Mouse (Mus musculus): ENCODE data around the gene Rnf113a2.
A peak's percentile ranks its signal among the peaks of the same experiment; 100 is the strongest.

Gene Rnf113a2

DNA sequence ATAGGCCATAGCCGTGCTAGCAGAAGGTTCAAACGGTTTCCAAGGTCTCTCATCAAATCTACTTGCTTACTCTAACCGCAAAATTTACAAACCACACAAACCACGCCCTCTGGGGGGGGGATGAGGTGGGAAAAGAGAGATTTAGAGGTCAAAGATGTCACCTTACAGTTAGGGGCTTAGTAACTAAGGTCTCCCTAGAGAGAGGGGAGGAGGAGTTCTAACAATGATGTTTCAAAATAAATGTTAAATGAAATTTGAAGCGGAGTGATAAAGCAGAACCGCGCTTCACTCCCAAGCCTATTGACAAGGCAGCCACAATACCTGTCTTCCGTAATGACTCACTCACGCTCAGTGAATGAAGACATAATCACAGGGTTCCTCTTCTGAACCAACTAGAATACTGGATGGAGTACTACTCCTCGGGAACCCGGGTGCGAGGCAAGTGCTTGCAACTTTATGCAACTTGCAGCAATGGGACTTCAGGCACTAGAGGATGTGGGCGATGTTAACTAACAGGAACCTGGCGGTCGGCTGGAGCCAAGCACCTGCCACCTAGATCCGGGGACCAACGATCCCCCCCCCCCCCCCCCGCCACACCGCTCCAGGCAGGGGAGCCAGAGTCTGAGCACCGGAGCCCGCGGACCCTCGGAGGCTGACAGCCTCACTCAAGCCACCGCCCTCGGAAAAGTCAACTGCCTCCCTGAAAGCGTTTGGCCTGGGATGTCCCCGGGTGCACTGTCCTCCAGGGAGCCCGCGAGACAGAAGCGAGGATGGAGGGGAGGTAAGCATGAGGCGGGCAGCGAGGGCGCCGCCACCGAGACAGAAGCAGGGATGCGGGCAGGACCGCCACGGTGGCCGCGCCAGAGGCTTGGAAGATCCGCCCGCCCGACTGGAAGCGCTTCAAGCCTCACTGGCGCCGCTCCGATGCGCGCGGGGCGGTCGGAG lies 8.8 kb upstream of the Rnf113a2 start:
- peak; percentile 5 for DNase-seq (ENCODE audit: extremely low spot score)

DNA sequence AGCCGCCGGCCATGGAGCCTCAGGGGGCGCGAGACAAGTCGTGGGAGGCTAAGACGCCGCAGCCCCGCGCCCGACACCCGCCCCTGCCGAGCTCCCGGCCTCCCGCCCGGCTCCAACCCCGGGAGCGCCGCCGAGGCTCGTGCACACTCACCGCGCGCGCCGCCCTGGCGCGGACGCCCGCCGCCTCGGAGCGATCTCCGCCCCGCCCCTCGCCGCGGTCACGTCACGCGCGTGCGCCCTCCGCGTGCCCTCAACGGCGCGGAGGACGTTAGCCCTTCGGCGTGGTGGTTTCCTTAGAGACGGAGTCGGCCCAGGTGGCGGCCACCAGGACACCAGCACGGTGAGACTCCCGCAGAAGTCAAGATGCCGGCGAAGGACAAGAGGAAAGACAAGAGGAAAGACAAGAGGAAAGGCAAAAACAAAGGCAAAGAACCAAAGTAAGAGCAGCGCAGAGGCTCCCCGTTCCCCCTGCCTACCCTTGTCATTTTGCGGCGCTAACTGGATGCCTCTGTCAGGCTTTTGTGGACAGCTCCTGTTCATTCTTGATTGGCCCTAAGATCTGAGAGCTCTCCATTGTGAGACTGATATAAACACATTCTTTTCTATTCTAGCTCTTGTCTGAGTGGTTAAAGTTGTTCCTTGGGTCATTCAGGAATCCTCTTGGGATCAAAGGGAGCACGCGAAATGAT lies 8.0 kb upstream of the Rnf113a2 start, which contains the start of the genes Entpd5 and Bbof1:
Gene Entpd5, minus strand, starts transcription at position 211 of the 689 bp plus-strand sequence.
Gene Bbof1, plus strand, starts transcription at position 253 of the 689 bp plus-strand sequence.
- DNase-seq (ENCODE audit: extremely low spot score) = peak; percentile 86

DNA sequence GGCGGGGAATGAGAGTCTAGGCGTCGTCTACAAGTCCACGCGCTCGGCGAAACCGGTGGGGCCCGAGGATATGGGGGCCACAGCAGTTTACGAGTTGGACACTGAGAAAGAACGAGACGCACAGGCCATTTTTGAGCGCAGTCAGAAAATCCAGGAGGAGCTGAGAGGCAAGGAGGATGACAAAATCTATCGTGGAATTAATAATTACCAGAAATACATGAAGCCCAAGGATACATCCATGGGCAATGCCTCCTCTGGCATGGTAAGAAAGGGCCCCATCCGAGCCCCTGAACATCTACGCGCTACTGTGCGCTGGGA lies 568 bp downstream of the Rnf113a2 start:
- no peak for DNase-seq (ENCODE audit: extremely low spot score)

- no peak for DNase-seq (ENCODE audit: extremely low spot score)
These were observed 7.0 kb downstream of the Rnf113a2 start for GRCm38 (mm10) chr12:84423990-84424389.

DNA sequence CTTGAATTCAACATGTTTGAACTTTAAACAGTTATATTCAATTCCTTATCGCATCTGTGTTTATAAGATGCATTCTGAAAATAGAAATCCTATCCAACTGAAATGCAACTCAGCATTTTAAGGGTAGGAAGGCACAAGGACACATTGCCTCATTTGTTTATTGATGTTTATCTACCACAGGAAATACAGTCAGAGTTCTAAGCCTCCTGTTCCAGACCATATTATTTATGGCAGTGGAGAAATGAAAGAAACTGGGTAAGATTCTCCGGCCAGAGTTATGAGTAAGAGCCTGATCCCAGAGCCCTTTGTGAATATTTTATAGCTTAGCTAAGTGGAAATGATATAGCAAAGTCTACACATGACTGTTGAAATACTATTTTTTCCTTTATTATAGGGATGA lies 12.8 kb downstream of the Rnf113a2 start:
- no peak for DNase-seq (ENCODE audit: extremely low spot score)

DNA sequence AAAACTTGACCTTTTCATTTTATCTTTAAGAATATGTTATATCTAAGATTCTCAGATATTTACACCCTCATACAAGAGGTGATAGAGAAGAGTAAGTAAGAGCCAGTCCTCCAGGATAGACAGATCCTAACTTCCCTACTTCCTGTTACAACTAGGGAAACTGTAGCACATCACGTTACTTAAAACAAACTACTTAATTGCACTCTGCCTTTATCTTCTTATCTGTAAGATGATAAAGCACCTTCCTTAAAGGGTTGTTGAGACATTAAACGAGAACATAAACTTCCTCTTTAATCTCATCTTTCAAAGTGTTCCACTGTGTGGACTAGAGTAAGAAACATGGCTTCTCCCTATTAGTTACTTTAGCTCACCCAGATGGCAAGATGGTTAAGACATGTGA lies 21.7 kb downstream of the Rnf113a2 start:
- no peak for DNase-seq (ENCODE audit: extremely low spot score)

DNA sequence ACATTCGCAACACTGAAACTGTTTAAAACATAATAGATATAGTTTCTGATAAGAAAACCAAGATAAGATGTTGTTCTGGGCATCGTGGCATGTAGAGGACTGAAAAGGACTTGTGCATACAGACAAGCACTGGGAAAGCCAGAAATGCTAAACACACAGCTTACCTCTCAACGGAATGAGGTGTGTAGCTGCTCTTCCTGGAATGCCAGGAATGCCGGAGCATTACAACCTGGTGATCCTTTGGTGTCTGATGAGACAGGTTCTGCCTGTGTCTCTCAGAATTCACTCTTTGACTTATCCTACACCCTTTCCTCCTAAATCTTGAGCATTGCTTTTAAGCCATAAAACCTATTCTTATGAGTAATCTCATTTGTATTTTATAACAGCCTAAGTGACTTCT lies 25.5 kb downstream of the Rnf113a2 start:
- DNase-seq (ENCODE audit: extremely low spot score) = no peak

DNA sequence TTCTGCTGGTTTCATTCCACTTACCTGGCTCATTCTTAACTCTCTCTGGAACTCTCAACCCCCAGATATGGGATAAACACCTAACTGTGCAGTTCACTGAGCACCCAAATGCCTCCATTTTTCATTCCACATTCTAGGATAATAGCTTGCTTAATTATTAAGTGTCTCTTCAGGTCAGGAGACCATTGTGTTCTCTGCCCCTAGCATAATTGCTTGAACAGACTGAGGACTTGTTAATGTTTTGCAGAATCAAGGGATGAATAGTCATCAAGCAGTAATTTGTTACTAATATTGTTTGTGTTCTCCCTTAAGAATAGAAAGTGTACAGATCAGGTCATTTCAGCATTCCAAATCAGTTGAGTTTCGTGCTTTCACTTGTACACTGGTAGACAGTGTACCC lies 30.4 kb downstream of the Rnf113a2 start:
- DNase-seq (ENCODE audit: extremely low spot score) = no peak

GRCm38 (mm10) chr12:84448181-84448580 lies 31.2 kb downstream of the Rnf113a2 start:
- no peak for DNase-seq (ENCODE audit: extremely low spot score)

GRCm38 (mm10) chr12:84449887-84450286 lies 32.9 kb downstream of the Rnf113a2 start:
- no peak for DNase-seq (ENCODE audit: extremely low spot score)

DNA sequence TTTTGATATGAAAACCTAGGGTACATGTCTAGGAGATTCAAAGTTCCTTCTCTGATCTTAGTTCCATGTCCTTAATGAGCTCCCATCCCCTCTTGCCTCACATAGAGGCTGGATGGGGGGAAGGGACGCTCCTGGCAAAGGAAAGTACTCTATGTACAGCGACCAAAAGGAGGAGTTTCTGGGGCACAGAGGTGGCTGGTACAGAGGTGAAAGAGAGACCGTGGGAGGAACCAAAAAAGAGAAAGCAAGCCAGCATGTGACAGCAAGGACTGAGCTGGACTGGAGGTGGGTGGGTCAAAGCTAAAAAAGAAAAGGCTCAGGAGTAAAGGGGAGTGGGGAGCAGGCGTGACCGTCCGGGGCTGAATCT lies 33.3 kb downstream of the Rnf113a2 start:
- no peak for DNase-seq (ENCODE audit: extremely low spot score)

GRCm38 (mm10) chr12:84450718-84451646 lies 34.0 kb downstream of the Rnf113a2 start, which contains the start of the genes Aldh6a1 and Lin52:
Gene Aldh6a1, minus strand, starts transcription at chr12:84451004.
Gene Lin52, plus strand, starts transcription at chr12:84451422.
- DNase-seq (ENCODE audit: extremely low spot score) = peak; percentile 96

- no peak for DNase-seq (ENCODE audit: extremely low spot score)
These were observed 34.8 kb downstream of the Rnf113a2 start for GRCm38 (mm10) chr12:84451801-84452200.

GRCm38 (mm10) chr12:84456911-84457310 lies 39.9 kb downstream of the Rnf113a2 start:
- DNase-seq (ENCODE audit: extremely low spot score) = no peak

GRCm38 (mm10) chr12:84459845-84460244 lies 42.8 kb downstream of the Rnf113a2 start:
- DNase-seq (ENCODE audit: extremely low spot score) = no peak

DNA sequence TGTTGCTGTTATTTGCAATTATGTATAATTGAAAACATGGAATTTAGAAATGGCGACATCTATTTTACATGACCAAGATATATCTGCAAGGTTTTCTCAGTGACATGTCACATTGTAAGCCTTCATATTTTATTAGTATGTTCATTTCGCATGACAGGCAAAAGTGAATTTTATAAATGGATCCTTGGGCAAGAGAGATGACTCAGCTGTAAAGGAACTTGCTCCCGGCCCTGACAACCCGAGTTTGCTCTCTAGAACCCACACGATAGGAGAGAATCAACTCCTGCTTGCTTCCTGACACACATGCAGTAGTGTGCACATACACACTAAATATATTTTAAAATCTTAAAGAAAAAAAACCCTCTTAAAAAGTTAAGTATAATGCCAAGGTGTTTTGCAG lies 44.4 kb downstream of the Rnf113a2 start:
- DNase-seq (ENCODE audit: extremely low spot score) = no peak

DNA sequence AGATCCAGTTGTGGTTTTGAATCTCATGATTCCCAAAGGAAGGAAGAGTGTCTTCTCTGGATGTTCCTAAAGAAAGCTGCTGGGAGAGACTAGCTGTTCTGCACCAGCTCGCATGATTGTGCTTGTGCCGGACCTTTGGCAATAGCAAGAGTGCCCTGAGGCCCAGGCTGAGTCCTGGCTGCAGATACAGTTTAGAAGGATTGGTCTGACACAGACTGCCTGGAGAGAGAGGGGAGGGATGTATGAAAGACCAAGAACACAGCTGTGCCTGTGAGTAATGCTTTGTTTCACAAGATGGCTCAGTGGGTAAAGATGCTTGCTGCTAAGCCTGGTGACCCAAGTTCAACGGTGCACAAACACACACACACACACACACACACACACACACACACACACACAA lies 45.9 kb downstream of the Rnf113a2 start:
- DNase-seq (ENCODE audit: extremely low spot score) = no peak

Data from embryo, embryonic 9.5 days (tissue).